Mouse (Mus musculus) kidney, adult 11 months (tissue): Measurements from ENCODE around the gene Olfr364-ps1.

Experiments
- DNase-seq: peaks from one replicate; pipeline ENCODE4 v3.0.0; 2022

Gene Olfr364-ps1

GRCm38 (mm10) chr2:37139022-37139421 is at the start of gene Olfr364-ps1:
Gene Olfr364-ps1, plus strand, starts transcription at chr2:37139322.
- no peak for DNase-seq

- no peak for DNase-seq
Measured at GRCm38 (mm10) chr2:37117810-37118209, 21.3 kb upstream of the Olfr364-ps1 start, which contains the start of gene Olfr362. Gene Olfr362, minus strand, starts transcription at chr2:37117910.

- DNase-seq: no peak
Measured at GRCm38 (mm10) chr2:37187898-37188297, 48.8 kb downstream of the Olfr364-ps1 start, which contains the start of gene Olfr365. Gene Olfr365, plus strand, starts transcription at chr2:37188198.
